Mouse (Mus musculus) neutrophil, adult 59 days (primary cell): ENCODE data around the gene Eif1. TPM values are rescaled to one million over a fixed set of nuclear protein-coding genes. Genes with fewer than 3 reads are reported as not detected.

Source experiments
- total RNA-seq, 2 experiments: library from RNA; stranded (reverse); gene quantifications; 1 replicate in 1 of 2; 2 replicates in 1 of 2; pipeline ENCODE4 v1.2.4; 2023

Eif1 gene
- 1,000 to 10,000 TPM; 1,497 to 1,503 TPM for total RNA-seq

GRCm38 (mm10) chr11:100319492-100320171 lies at the start of gene Eif1:
TSS of gene Eif1 (plus strand) at chr11:100319885.

GRCm38 (mm10) chr11:100333944-100334457 lies 14.3 kb downstream of the Eif1 start, which contains the start of gene Gast:
TSS of gene Gast (plus strand) at chr11:100334407.

GRCm38 (mm10) chr11:100355972-100356818 lies 36.5 kb downstream of the Eif1 start, which contains the start of gene Hap1:
TSS of gene Hap1 (minus strand) at chr11:100356128.

Other genes starting within 250 kb of the Eif1 start
- not detected for gene Krt32, start 231.7 kb upstream of the Eif1 start, total RNA-seq
- gene Krt35, start 223.6 kb upstream of the Eif1 start, total RNA-seq = not detected
- not detected for gene Krt36, start 214.3 kb upstream of the Eif1 start, total RNA-seq
- gene Krt13, start 198.3 kb upstream of the Eif1 start, total RNA-seq = not detected
- gene Krt15, start 184.0 kb upstream of the Eif1 start, total RNA-seq = not detected
- gene Krt19, start 171.2 kb upstream of the Eif1 start, total RNA-seq = not detected
- not detected for gene Krt9, start 126.6 kb upstream of the Eif1 start, total RNA-seq
- gene Krt14, start 112.3 kb upstream of the Eif1 start, total RNA-seq = not detected
- gene Krt16, start 71.0 kb upstream of the Eif1 start, total RNA-seq = not detected
- gene Krt17, start 58.9 kb upstream of the Eif1 start, total RNA-seq = not detected
- gene Krt42, start 50.0 kb upstream of the Eif1 start, total RNA-seq = not detected
- 1 to 10 TPM in 1 of 2 experiments, not detected in 1; 1.2 TPM for gene Gast, start 14.5 kb downstream of the Eif1 start, total RNA-seq
- gene Hap1, start 36.2 kb downstream of the Eif1 start, total RNA-seq = under 1 TPM in 1 of 2 experiments, not detected in 1; 0.29 TPM
- gene Jup, start 77.9 kb downstream of the Eif1 start, total RNA-seq = 10 to 100 TPM; 19.6 to 27.9 TPM
- not detected for gene P3h4, start 95.0 kb downstream of the Eif1 start, total RNA-seq
- gene Fkbp10, start 95.8 kb downstream of the Eif1 start, total RNA-seq = under 1 TPM in 1 of 2 experiments, not detected in 1; 0.47 TPM
- 1 to 10 TPM; 4.1 to 6.9 TPM for gene Nt5c3b, start 121.9 kb downstream of the Eif1 start, total RNA-seq
- under 1 TPM in 1 of 2 experiments, not detected in 1; 0.24 TPM for gene Klhl10, start 122.0 kb downstream of the Eif1 start, total RNA-seq
- gene Klhl11, start 152.9 kb downstream of the Eif1 start, total RNA-seq = 10 to 100 TPM; 10.2 to 13.7 TPM
- 100 to 1,000 TPM; 124 to 133 TPM for gene Acly, start 208.1 kb downstream of the Eif1 start, total RNA-seq
- gene Ttc25, start 225.7 kb downstream of the Eif1 start, total RNA-seq = not detected